Mouse (Mus musculus): Measurements from ENCODE around the gene Cacna1c.
A peak's percentile ranks its signal among the peaks of the same experiment; 100 is the strongest.

Cacna1c gene

GRCm38 (mm10) chr6:118735145-118735544 lies 461.1 kb downstream of the Cacna1c start:
- DNase-seq: no peak

GRCm38 (mm10) chr6:118731937-118732336 lies 464.3 kb downstream of the Cacna1c start:
- DNase-seq: no peak

- DNase-seq: peak; percentile 93 to 96
These were observed 471.3 kb downstream of the Cacna1c start for GRCm38 (mm10) chr6:118724908-118725307.

GRCm38 (mm10) chr6:118724388-118724787 lies 471.8 kb downstream of the Cacna1c start:
- DNase-seq: peak in 1 of 2 experiments; percentile 61

GRCm38 (mm10) chr6:118722336-118722735 lies 473.9 kb downstream of the Cacna1c start:
- DNase-seq: peak; percentile 26 to 49

- peak; percentile 56 to 58 for DNase-seq
These were observed 476.7 kb downstream of the Cacna1c start for GRCm38 (mm10) chr6:118719486-118719885.

- DNase-seq: peak; percentile 75 to 84
These were observed 482.9 kb downstream of the Cacna1c start for GRCm38 (mm10) chr6:118713286-118713685.

GRCm38 (mm10) chr6:118711677-118712322 lies 484.4 kb downstream of the Cacna1c start:
- DNase-seq: peak; percentile 34 to 47

GRCm38 (mm10) chr6:118707066-118707465 lies 489.2 kb downstream of the Cacna1c start:
- peak; percentile 54 to 61 for DNase-seq

GRCm38 (mm10) chr6:118705840-118706239 lies 490.4 kb downstream of the Cacna1c start:
- DNase-seq: peak; percentile 62 to 75

- no peak for DNase-seq
These were observed 501.6 kb downstream of the Cacna1c start for GRCm38 (mm10) chr6:118694626-118695025.

- no peak for DNase-seq
These were observed 506.8 kb downstream of the Cacna1c start for GRCm38 (mm10) chr6:118689447-118689846.

- no peak for DNase-seq
These were observed 507.4 kb downstream of the Cacna1c start for GRCm38 (mm10) chr6:118688856-118689255.

GRCm38 (mm10) chr6:118680814-118681213 lies 515.4 kb downstream of the Cacna1c start:
- peak; percentile 66 to 77 for DNase-seq

- DNase-seq: no peak
These were observed 518.2 kb downstream of the Cacna1c start for GRCm38 (mm10) chr6:118678031-118678430.

GRCm38 (mm10) chr6:118677306-118677705 lies 518.9 kb downstream of the Cacna1c start:
- DNase-seq: no peak

GRCm38 (mm10) chr6:118674781-118675180 lies 521.4 kb downstream of the Cacna1c start:
- DNase-seq: peak; percentile 55

GRCm38 (mm10) chr6:118673974-118674695 lies 522.1 kb downstream of the Cacna1c start:
- DNase-seq: peak; percentile 62 to 72

- DNase-seq: no peak
These were observed 542.9 kb downstream of the Cacna1c start for GRCm38 (mm10) chr6:118653331-118653730.

- DNase-seq: no peak
These were observed 547.0 kb downstream of the Cacna1c start for GRCm38 (mm10) chr6:118649121-118649783.

- peak; percentile 94 to 95 for DNase-seq
These were observed 549.8 kb downstream of the Cacna1c start for GRCm38 (mm10) chr6:118646265-118647061.

- peak; percentile 51 to 63 for DNase-seq
These were observed 551.4 kb downstream of the Cacna1c start for GRCm38 (mm10) chr6:118644866-118645265.

GRCm38 (mm10) chr6:118643541-118643940 lies 552.7 kb downstream of the Cacna1c start:
- no peak for DNase-seq
